Mouse (Mus musculus) olfactory bulb, adult 2 months (tissue): ENCODE measurements at regions not wholly inside any gene's neighbourhood (a gene's known extent, or its start where the extent isn't known, plus 50 kb on each side); places are given as distances from the start of the nearest gene placed in this dataset.

Source experiments
- CTCF ChIP-seq: fragments of 200-500 bp; IDR thresholded peaks from 2 replicates; pipeline ENCODE4 v1.5.1; 2012; ENCODE audit warnings: low read depth, mild to moderate bottlenecking, low read length, moderate library complexity; ENCODE audit not compliant: insufficient read depth
- POLR2A ChIP-seq: fragments of 200-500 bp; IDR thresholded peaks from 2 replicates; pipeline ENCODE4 v1.6.1; 2012; ENCODE audit warnings: mild to moderate bottlenecking, low read depth, low read length, moderate library complexity; ENCODE audit not compliant: insufficient read depth

DNA sequence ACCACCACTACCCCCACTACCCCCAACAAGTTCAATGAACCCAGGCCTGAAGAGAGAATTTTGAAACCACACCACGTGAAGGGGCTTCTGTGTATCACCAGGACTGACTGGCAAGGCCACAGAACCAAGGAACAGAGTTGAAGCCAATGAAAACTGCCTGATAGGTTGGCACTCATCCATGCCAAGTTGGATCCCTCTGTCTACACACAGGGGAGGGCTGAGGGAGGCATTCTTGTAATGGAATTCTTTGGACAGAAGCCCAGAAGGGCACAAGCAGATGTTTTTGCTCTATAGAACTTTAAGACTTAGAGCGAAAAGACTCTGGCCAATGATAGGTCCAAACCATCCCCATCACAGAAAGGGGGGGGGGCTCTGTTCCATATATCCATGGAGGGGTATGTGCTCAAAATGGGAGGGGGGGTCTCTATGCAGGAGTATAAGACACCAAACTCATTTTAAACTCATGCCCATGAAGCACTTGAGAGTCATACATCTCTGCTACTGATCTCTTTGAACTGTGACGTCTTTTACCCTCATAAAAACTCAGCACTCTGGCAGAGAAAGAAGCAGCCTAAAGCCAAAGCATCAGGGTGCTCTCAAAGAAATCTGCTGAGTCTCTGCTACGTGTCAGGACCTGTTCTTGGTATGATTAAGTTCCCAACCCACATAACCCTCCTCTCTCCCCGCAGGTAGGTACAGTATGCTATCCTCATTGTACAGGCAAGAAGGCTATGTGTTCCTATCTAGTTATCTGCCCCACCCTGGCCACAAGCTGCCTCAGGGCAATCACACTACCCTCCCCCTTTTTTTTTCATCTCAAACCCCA, 567.1 kb downstream of the Insc start:
- TF ChIP-seq POLR2A (no peak), CTCF (no peak)
